Mouse (Mus musculus): ENCODE measurements around the gene Olfr323. TPM values are rescaled to one million over a fixed set of nuclear protein-coding genes. Genes with fewer than 3 reads are reported as not detected.

Gene Olfr323
- polyA plus RNA-seq, 1 experiment: 0.58 TPM

DNA sequence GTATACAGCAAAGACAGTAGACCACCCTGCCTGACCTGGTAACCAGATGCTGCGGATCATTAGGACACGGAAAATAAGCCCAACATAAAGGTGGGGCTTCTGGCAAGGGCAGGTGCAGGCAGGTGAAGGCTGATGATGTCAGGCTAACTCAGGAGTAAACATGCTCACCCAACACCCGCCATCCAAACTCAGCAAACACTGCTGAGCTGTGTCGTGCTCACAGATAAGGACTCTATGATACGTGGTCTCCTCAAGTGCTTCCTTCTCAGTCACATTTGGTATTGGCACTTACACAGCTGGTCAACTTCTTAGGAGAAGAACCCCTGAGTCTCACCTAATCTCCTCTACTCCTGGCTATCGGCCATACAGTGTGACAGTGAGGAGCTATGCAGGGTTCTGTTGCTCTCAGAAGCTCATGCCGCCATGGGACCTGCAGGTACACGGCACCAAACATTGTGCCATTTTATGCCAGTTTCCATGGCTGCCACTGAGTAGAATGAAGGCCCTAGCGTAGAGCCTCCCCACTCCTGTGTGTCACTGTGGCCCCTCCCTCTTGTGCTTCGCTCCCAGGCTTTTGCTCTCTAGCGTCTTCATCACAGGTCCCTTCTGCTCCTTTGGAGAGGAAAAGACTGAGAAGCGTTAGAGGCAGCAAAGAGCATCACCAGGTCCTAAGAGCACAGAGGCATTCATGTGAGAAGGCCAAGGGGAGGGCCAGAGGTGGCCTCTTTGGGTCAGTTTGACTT is 24.0 kb downstream of the Olfr323 start:
- DNase-seq: no peak
- Histone ChIP-seq H3K4me1 (replicated peaks; ENCODE audit: control insufficient read depth, insufficient read depth, low read length) (no peaks in the 10 kb centered on the region), H3K27ac (ENCODE audit: control insufficient read depth, insufficient read depth, low read length) (no peak overlapping the region), H3K36me3 (ENCODE audit: control insufficient read depth, insufficient read depth, low read length) (no peaks in the 10 kb centered on the region), H3K27me3 (ENCODE audit: control insufficient read depth, insufficient read depth, low read length) (no peaks in the 10 kb centered on the region), H3K4me3 (ENCODE audit: control insufficient read depth, insufficient read depth, low read length) (no peak overlapping the region)
- TF ChIP-seq POLR2A (IDR thresholded peaks at IDR 0.05; ENCODE audit: control insufficient read depth, extremely low read depth, insufficient read depth, low read length, poor library complexity) (no peak), CTCF (IDR thresholded peaks at IDR 0.05; ENCODE audit: borderline replicate concordance, control insufficient read depth, extremely low read depth, insufficient read depth, low read length, poor library complexity) (no peak)
- 93% methylated on average over 12 of the region's 12 CpGs for WGBS

- whole genome bisulfite sequencing: 90% methylated on average over 3 of the region's 3 CpGs
- H3K27me3 ChIP-seq (ENCODE audit: control insufficient read depth, insufficient read depth, low read length): no peaks in the 10 kb centered on the region
- H3K36me3 ChIP-seq (ENCODE audit: control insufficient read depth, insufficient read depth, low read length): no peaks in the 10 kb centered on the region
- H3K27ac ChIP-seq (ENCODE audit: control insufficient read depth, insufficient read depth, low read length): no peak overlapping the region
- no peak overlapping the region for H3K4me3 ChIP-seq (ENCODE audit: control insufficient read depth, insufficient read depth, low read length)
- H3K4me1 ChIP-seq (replicated peaks; ENCODE audit: control insufficient read depth, insufficient read depth, low read length): no peaks in the 10 kb centered on the region
- no peak for TF ChIP-seq CTCF (IDR thresholded peaks at IDR 0.05; ENCODE audit: borderline replicate concordance, control insufficient read depth, extremely low read depth, insufficient read depth, low read length, poor library complexity)
- DNase-seq: no peak
Measured at GRCm38 (mm10) chr11:58605228-58605627, 25.1 kb downstream of the Olfr323 start.

GRCm38 (mm10) chr11:58604688-58605087 is 25.6 kb downstream of the Olfr323 start:
- no peak overlapping the region for H3K27ac ChIP-seq (ENCODE audit: control insufficient read depth, insufficient read depth, low read length)

DNA sequence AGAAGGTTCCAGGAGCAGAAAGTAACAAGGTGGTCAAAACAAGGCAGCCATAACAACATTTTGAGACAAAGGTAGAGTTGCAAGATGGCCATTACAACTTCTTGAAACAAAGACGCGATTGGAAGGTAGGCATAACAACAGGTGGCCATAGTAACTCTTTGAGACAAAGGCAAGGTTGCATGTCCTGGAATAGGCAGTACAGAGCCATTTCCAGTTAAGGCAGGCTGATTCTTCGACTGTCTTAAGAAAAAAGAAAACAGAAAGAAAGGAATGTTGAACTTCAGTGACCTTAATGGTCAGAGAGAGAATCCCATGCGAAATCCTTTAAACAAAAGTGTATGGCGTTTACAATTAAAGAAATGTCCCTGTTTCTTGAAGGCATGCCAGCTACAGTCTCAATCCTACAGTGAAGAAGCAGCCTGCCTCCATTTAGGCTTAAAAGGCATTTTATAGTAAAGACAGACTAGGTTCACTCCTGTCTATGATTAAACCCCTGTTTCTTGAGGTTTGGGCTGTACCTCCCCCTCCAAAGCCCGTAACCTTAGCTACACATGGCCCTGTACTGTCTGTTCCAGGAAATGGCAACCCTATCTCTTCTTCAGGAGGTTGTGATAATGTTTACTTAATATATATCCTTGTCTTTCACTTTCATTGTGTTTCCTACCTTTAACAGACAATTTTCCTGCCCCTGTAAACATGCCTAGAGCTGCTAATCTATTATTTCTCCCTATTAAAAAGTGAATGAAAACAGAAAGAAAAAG is 27.3 kb downstream of the Olfr323 start:
- Histone ChIP-seq H3K36me3 (ENCODE audit: control insufficient read depth, insufficient read depth, low read length) (no peaks in the 10 kb centered on the region), H3K4me1 (replicated peaks; ENCODE audit: control insufficient read depth, insufficient read depth, low read length) (no peaks in the 10 kb centered on the region), H3K27me3 (ENCODE audit: control insufficient read depth, insufficient read depth, low read length) (no peaks in the 10 kb centered on the region), H3K4me3 (ENCODE audit: control insufficient read depth, insufficient read depth, low read length) (no peak overlapping the region), H3K27ac (ENCODE audit: control insufficient read depth, insufficient read depth, low read length) (no peak overlapping the region)
- WGBS: 86% methylated on average over 6 of the region's 6 CpGs
- DNase-seq: no peak
- TF ChIP-seq POLR2A (IDR thresholded peaks at IDR 0.05; ENCODE audit: control insufficient read depth, extremely low read depth, insufficient read depth, low read length, poor library complexity) (no peak), CTCF (IDR thresholded peaks at IDR 0.05; ENCODE audit: borderline replicate concordance, control insufficient read depth, extremely low read depth, insufficient read depth, low read length, poor library complexity) (no peak)

More at GRCm38 (mm10) chr11:58604688-58605087, 25.6 kb downstream of the Olfr323 start:
- DNase-seq: no peak
- Histone ChIP-seq H3K27me3 (ENCODE audit: control insufficient read depth, insufficient read depth, low read length) (no peaks in the 10 kb centered on the region), H3K36me3 (ENCODE audit: control insufficient read depth, insufficient read depth, low read length) (no peaks in the 10 kb centered on the region), H3K4me3 (ENCODE audit: control insufficient read depth, insufficient read depth, low read length) (no peak overlapping the region), H3K4me1 (replicated peaks; ENCODE audit: control insufficient read depth, insufficient read depth, low read length) (no peaks in the 10 kb centered on the region)
- 30% methylated on average over 2 of the region's 2 CpGs for WGBS
- TF ChIP-seq POLR2A (IDR thresholded peaks at IDR 0.05; ENCODE audit: control insufficient read depth, extremely low read depth, insufficient read depth, low read length, poor library complexity): no peak
- no peak for TF ChIP-seq CTCF (IDR thresholded peaks at IDR 0.05; ENCODE audit: borderline replicate concordance, control insufficient read depth, extremely low read depth, insufficient read depth, low read length, poor library complexity)

GRCm38 (mm10) chr11:58602062-58602461 is 28.2 kb downstream of the Olfr323 start:
- DNase-seq: no peak
- Histone ChIP-seq H3K4me1 (replicated peaks; ENCODE audit: control insufficient read depth, insufficient read depth, low read length) (no peaks in the 10 kb centered on the region), H3K27me3 (ENCODE audit: control insufficient read depth, insufficient read depth, low read length) (no peaks in the 10 kb centered on the region), H3K36me3 (ENCODE audit: control insufficient read depth, insufficient read depth, low read length) (no peaks in the 10 kb centered on the region), H3K27ac (ENCODE audit: control insufficient read depth, insufficient read depth, low read length) (no peak overlapping the region), H3K4me3 (ENCODE audit: control insufficient read depth, insufficient read depth, low read length) (no peak overlapping the region)
- TF ChIP-seq POLR2A (IDR thresholded peaks at IDR 0.05; ENCODE audit: control insufficient read depth, extremely low read depth, insufficient read depth, low read length, poor library complexity) (no peak), CTCF (IDR thresholded peaks at IDR 0.05; ENCODE audit: borderline replicate concordance, control insufficient read depth, extremely low read depth, insufficient read depth, low read length, poor library complexity) (no peak)

DNA sequence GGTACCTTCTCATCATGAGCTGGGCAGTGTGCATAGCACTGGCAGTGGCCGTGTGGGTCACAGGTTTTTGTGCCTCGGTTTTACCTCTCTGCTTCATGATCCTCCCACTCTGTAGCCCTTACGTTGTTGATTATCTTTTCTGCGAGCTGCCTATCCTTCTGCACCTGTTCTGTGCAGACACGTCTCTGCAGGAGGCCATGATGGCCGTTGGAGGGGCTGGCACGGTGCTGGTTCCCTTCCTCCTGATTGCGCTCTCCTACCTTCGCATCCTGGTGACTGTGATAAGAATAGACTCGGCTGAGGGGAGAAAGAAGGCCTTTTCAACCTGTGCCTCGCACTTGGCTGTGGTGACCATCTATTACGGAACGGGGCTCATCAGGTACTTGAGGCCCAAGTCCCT is 32.5 kb downstream of the Olfr323 start:
- Histone ChIP-seq H3K4me3 (ENCODE audit: control insufficient read depth, insufficient read depth, low read length) (no peak overlapping the region), H3K27ac (ENCODE audit: control insufficient read depth, insufficient read depth, low read length) (no peak overlapping the region), H3K4me1 (replicated peaks; ENCODE audit: control insufficient read depth, insufficient read depth, low read length) (no peaks in the 10 kb centered on the region), H3K36me3 (ENCODE audit: control insufficient read depth, insufficient read depth, low read length) (no peaks in the 10 kb centered on the region), H3K27me3 (ENCODE audit: control insufficient read depth, insufficient read depth, low read length) (no peaks in the 10 kb centered on the region)
- WGBS: 88% methylated on average over 13 of the region's 13 CpGs
- no peak for DNase-seq
- TF ChIP-seq CTCF (IDR thresholded peaks at IDR 0.05; ENCODE audit: borderline replicate concordance, control insufficient read depth, extremely low read depth, insufficient read depth, low read length, poor library complexity) (no peak), POLR2A (IDR thresholded peaks at IDR 0.05; ENCODE audit: control insufficient read depth, extremely low read depth, insufficient read depth, low read length, poor library complexity) (no peak)

Measured in thymus, adult 2 months (tissue).